Mouse (Mus musculus): ENCODE results near the gene Lrrc20. TPM values are rescaled to one million over a fixed set of nuclear protein-coding genes. Genes with fewer than 3 reads are reported as not detected.
A peak's percentile ranks its signal among the peaks of the same experiment; 100 is the strongest.
"Not testable (repeated sequence)": the region's sequence is repeated elsewhere in the genome, so short reads cannot be mapped to it uniquely, and the experiment has no call there.

Gene Lrrc20
- polyA plus RNA-seq, 1 experiment from 2014 or later: 12.4 TPM

- Histone ChIP-seq H3K9me3 (no peaks in the 10 kb centered on the region), H3K4me1 (peaks cover 66% of the 10 kb centered on the region), H3K27ac (no peak overlapping the region), H3K36me3 (peaks cover 5% of the 10 kb centered on the region; the same call in 1 of the 2 replicates), H3K27me3 (no peaks in the 10 kb centered on the region), H3K9ac (no peak overlapping the region), H3K4me2 (no peak overlapping the region), H3K4me3 (no peak overlapping the region)
- 77% methylated on average over 3 of the region's 3 CpGs for WGBS
- no peak for ATAC-seq (ENCODE audit: insufficient number of reproducible peaks, insufficient read depth, low FRiP score, low TSS enrichment, low read depth)
Observed at GRCm38 (mm10) chr10:61448834-61449233, 26.8 kb upstream of the Lrrc20 start.

GRCm38 (mm10) chr10:61451463-61451930 lies 24.1 kb upstream of the Lrrc20 start:
- Histone ChIP-seq H3K4me2 (peak overlapping the region; percentile 83), H3K4me1 (peaks cover 42% of the 10 kb centered on the region), H3K4me3 (peak overlapping the region; percentile 100), H3K27me3 (no peaks in the 10 kb centered on the region), H3K27ac (peak overlapping the region; percentile 72; the same call in 1 of the 2 replicates), H3K9ac (peak overlapping the region; percentile 94), H3K36me3 (peaks cover 5% of the 10 kb centered on the region; the same call in 1 of the 2 replicates), H3K9me3 (no peaks in the 10 kb centered on the region)
- ATAC-seq (ENCODE audit: insufficient number of reproducible peaks, insufficient read depth, low FRiP score, low TSS enrichment, low read depth): no peak
- 6% methylated on average over 8 of the region's 8 CpGs for WGBS

GRCm38 (mm10) chr10:61451931-61452617 lies 23.5 kb upstream of the Lrrc20 start:
- Histone ChIP-seq H3K4me3 (peak overlapping the region; percentile 100), H3K4me2 (peak overlapping the region; percentile 83), H3K4me1 (peaks cover 37% of the 10 kb centered on the region), H3K36me3 (peaks cover 5% of the 10 kb centered on the region; the same call in 1 of the 2 replicates), H3K9me3 (no peaks in the 10 kb centered on the region), H3K9ac (peak overlapping the region; percentile 94), H3K27me3 (no peaks in the 10 kb centered on the region), H3K27ac (peak overlapping the region; percentile 72)
- peak; percentile 67 for ATAC-seq (ENCODE audit: insufficient number of reproducible peaks, insufficient read depth, low FRiP score, low TSS enrichment, low read depth)
- under 1% methylated on average over 60 of the region's 62 CpGs for WGBS

GRCm38 (mm10) chr10:61452645-61453044 lies 23.0 kb upstream of the Lrrc20 start, which contains the start of gene Eif4ebp2:
Gene Eif4ebp2 (minus strand): TSS chr10:61452661.
- H3K9me3 ChIP-seq: no peaks in the 10 kb centered on the region
- under 1% methylated on average over 33 of the region's 36 CpGs for WGBS
- peaks cover 5% of the 10 kb centered on the region; the same call in 1 of the 2 replicates for H3K36me3 ChIP-seq
- ATAC-seq (ENCODE audit: insufficient number of reproducible peaks, insufficient read depth, low FRiP score, low TSS enrichment, low read depth): peak; percentile 96
- H3K27me3 ChIP-seq: no peaks in the 10 kb centered on the region
- peak within 1 kb of the TSS; percentile 100 for H3K4me3 ChIP-seq
- H3K9ac ChIP-seq: peak within 1 kb of the TSS; percentile 94
- peak within 1 kb of the TSS; percentile 83 for H3K4me2 ChIP-seq
- H3K27ac ChIP-seq: peak within 1 kb of the TSS; percentile 72
- peaks cover 33% of the 10 kb centered on the region for H3K4me1 ChIP-seq

- not testable (repeated sequence) for H3K27ac ChIP-seq; H3K4me3 ChIP-seq; ATAC-seq (ENCODE audit: insufficient number of reproducible peaks, insufficient read depth, low FRiP score, low TSS enrichment, low read depth); H3K9me3 ChIP-seq; H3K4me2 ChIP-seq; H3K9ac ChIP-seq; H3K36me3 ChIP-seq; H3K27me3 ChIP-seq
- peaks cover 28% of the 10 kb centered on the region for H3K4me1 ChIP-seq
- 65% methylated on average over 3 of the region's 3 CpGs for WGBS
Observed at GRCm38 (mm10) chr10:61453171-61453570, 22.4 kb upstream of the Lrrc20 start.

- Histone ChIP-seq H3K36me3 (no peaks in the 10 kb centered on the region), H3K27me3 (no peaks in the 10 kb centered on the region), H3K4me2 (no peak overlapping the region), H3K9ac (no peak overlapping the region), H3K27ac (no peak overlapping the region), H3K9me3 (no peaks in the 10 kb centered on the region), H3K4me1 (no peaks in the 10 kb centered on the region), H3K4me3 (no peak overlapping the region)
- 54% methylated on average over 3 of the region's 3 CpGs for WGBS
- no peak for ATAC-seq (ENCODE audit: insufficient number of reproducible peaks, insufficient read depth, low FRiP score, low TSS enrichment, low read depth)
Observed at GRCm38 (mm10) chr10:61457182-61457581, 18.4 kb upstream of the Lrrc20 start.

- Histone ChIP-seq H3K4me1 (no peaks in the 10 kb centered on the region), H3K27me3 (no peaks in the 10 kb centered on the region), H3K4me3 (no peak overlapping the region), H3K9ac (no peak overlapping the region), H3K9me3 (no peaks in the 10 kb centered on the region), H3K27ac (no peak overlapping the region), H3K4me2 (no peak overlapping the region), H3K36me3 (no peaks in the 10 kb centered on the region)
- 77% methylated on average over 4 of the region's 4 CpGs for WGBS
- ATAC-seq (ENCODE audit: insufficient number of reproducible peaks, insufficient read depth, low FRiP score, low TSS enrichment, low read depth): no peak
Observed at GRCm38 (mm10) chr10:61465009-61465408, 10.6 kb upstream of the Lrrc20 start.

GRCm38 (mm10) chr10:61466242-61466641 lies 9.4 kb upstream of the Lrrc20 start:
- Histone ChIP-seq H3K4me1 (no peaks in the 10 kb centered on the region), H3K9me3 (no peaks in the 10 kb centered on the region), H3K4me3 (no peak overlapping the region), H3K9ac (no peak overlapping the region), H3K4me2 (no peak overlapping the region), H3K27ac (no peak overlapping the region), H3K36me3 (no peaks in the 10 kb centered on the region), H3K27me3 (no peaks in the 10 kb centered on the region)
- no peak for ATAC-seq (ENCODE audit: insufficient number of reproducible peaks, insufficient read depth, low FRiP score, low TSS enrichment, low read depth)
- WGBS: 65% methylated on average over 8 of the region's 8 CpGs

GRCm38 (mm10) chr10:61466873-61467272 lies 8.7 kb upstream of the Lrrc20 start:
- no peaks in the 10 kb centered on the region for H3K9me3 ChIP-seq
- WGBS: 24% methylated on average over 5 of the region's 5 CpGs
- no peaks in the 10 kb centered on the region for H3K27me3 ChIP-seq
- 0 out of 2 replicates have a peak, but pooled peaks have one; percentile 29 for ATAC-seq (ENCODE audit: insufficient number of reproducible peaks, insufficient read depth, low FRiP score, low TSS enrichment, low read depth)
- H3K4me3 ChIP-seq: no peak overlapping the region
- H3K4me2 ChIP-seq: no peak overlapping the region
- H3K4me1 ChIP-seq: no peaks in the 10 kb centered on the region
- H3K9ac ChIP-seq: no peak overlapping the region
- no peaks in the 10 kb centered on the region for H3K36me3 ChIP-seq
- H3K27ac ChIP-seq: no peak overlapping the region

GRCm38 (mm10) chr10:61468900-61469299 lies 6.7 kb upstream of the Lrrc20 start:
- Histone ChIP-seq H3K9me3 (no peaks in the 10 kb centered on the region), H3K4me1 (no peaks in the 10 kb centered on the region), H3K9ac (no peak overlapping the region), H3K27ac (no peak overlapping the region), H3K27me3 (no peaks in the 10 kb centered on the region), H3K4me3 (no peak overlapping the region), H3K4me2 (no peak overlapping the region), H3K36me3 (no peaks in the 10 kb centered on the region)
- 58% methylated on average over 7 of the region's 7 CpGs for WGBS
- ATAC-seq (ENCODE audit: insufficient number of reproducible peaks, insufficient read depth, low FRiP score, low TSS enrichment, low read depth): no peak

- H3K27me3 ChIP-seq: no peaks in the 10 kb centered on the region
- 74% methylated on average over 3 of the region's 3 CpGs for WGBS
- H3K4me1 ChIP-seq: peaks cover 12% of the 10 kb centered on the region
- H3K27ac ChIP-seq: no peak overlapping the region
- H3K4me2 ChIP-seq: no peak overlapping the region
- H3K9ac ChIP-seq: no peak overlapping the region
- no peaks in the 10 kb centered on the region for H3K9me3 ChIP-seq
- no peaks in the 10 kb centered on the region for H3K36me3 ChIP-seq
- no peak overlapping the region for H3K4me3 ChIP-seq
- no peak for ATAC-seq (ENCODE audit: insufficient number of reproducible peaks, insufficient read depth, low FRiP score, low TSS enrichment, low read depth)
Observed at GRCm38 (mm10) chr10:61473640-61474039, 2.0 kb upstream of the Lrrc20 start.

- ATAC-seq (ENCODE audit: insufficient number of reproducible peaks, insufficient read depth, low FRiP score, low TSS enrichment, low read depth): no peak
- WGBS: 83% methylated on average over 1 of the region's 1 CpGs
- Histone ChIP-seq H3K9me3 (no peaks in the 10 kb centered on the region), H3K4me1 (peaks cover 12% of the 10 kb centered on the region), H3K27ac (no peak overlapping the region), H3K36me3 (no peaks in the 10 kb centered on the region), H3K9ac (no peak overlapping the region), H3K4me3 (no peak overlapping the region), H3K4me2 (peak overlapping the region; percentile 98; the same call in 1 of the 2 replicates), H3K27me3 (no peaks in the 10 kb centered on the region)
Observed at GRCm38 (mm10) chr10:61474344-61474743, 1.3 kb upstream of the Lrrc20 start.
